Mouse (Mus musculus) thymus, adult 2 months (tissue): ENCODE measurements around the gene Pxylp1.

Experiments
- CTCF ChIP-seq: fragments of 200-500 bp; IDR thresholded peaks from 2 replicates; pipeline ENCODE4 v1.5.1; 2012; ENCODE audit warnings: mild to moderate bottlenecking, control low read depth, low read length, moderate library complexity, borderline replicate concordance; ENCODE audit not compliant: control insufficient read depth, poor library complexity, insufficient read depth; ENCODE audit errors: extremely low read depth
- POLR2A ChIP-seq: fragments of 200-500 bp; IDR thresholded peaks from 2 replicates; pipeline ENCODE4 v1.6.1; 2012; ENCODE audit warnings: mild to moderate bottlenecking, low read length, control low read depth, moderate library complexity; ENCODE audit not compliant: control insufficient read depth, poor library complexity, insufficient read depth; ENCODE audit errors: extremely low read depth

GRCm38 (mm10) chr9:96863539-96863938 lies 28.9 kb downstream of the Pxylp1 start:
- TF ChIP-seq CTCF (no peak), POLR2A (no peak)
